Mouse (Mus musculus) E14TG2a.4 (cell line): ENCODE measurements around the gene Boll.

Source experiments
- CTCF ChIP-seq: conservative IDR thresholded peaks from 2 replicates; pipeline ENCODE4 v1.5.1; 2014; ENCODE audit warnings: low read length
- NANOG ChIP-seq: IDR thresholded peaks from 2 replicates; pipeline ENCODE4 v1.6.1; 2014; ENCODE audit warnings: borderline replicate concordance, low read length, mixed read lengths

DNA sequence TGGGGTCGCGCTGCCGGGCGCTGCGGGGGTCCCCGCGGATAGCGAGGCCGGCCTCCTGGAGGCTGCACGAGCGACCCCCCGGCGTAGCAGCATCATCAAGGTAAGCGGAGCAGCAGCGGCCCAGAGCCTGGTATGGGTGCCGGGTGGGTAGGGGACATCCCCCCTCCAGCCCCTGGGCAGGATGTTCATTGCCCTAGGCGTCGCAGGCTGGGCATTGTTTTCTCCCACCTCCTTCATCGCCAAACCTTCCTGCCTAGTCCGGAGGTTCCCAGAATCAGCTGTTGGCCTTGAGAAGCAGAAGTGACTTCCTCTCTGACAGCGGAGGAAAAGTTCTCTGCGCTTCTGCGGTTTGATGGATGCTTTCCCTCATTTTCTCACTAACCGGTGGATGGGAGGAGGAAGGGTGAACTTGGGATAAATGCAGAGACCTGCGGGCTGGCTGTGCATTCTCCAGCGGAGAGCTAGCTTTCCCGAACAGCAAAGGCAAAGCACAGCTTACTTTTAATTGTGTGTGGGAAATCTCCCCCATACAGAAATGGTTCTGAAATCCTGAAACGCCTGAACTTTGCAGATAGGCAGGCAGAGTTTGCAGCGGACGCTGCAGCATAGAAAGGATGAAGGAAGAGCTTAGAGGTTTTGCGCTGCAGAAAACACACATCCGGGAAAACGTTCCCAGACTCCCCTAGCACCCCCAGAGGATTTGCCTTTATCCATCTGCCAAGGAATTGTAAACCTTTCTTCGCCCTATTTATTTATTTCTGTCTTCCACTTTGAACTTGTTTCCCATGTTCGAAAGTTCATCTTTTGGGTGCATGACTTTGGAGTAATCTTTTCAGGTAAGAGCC is 43.5 kb upstream of the Boll start:
- TF ChIP-seq CTCF: no peak
- TF ChIP-seq NANOG: no peak
